11 mouse cellular contexts compared by ENCODE assay signal in genomic region chr5:140890050-140890449, GRCm38 (mm10). TPM values are rescaled to one million over a fixed set of nuclear protein-coding genes. Genes with fewer than 3 reads are reported as not detected.
DNase-seq lines count a peak whose midpoint lies in the region; ATAC-seq and TF ChIP-seq lines count a peak whose summit lies in the region.
"Had no signal": no experiment of that assay in that cellular context is flagged by ENCODE, and none has a peak within 500 bp of the region (broad histone marks: within the 10 kb centered on the region; RNA-seq: fewer than 3 reads in every experiment).

No protein-coding gene starts in this region.

- WGBS in heart, embryonic 13.5 days: 47% methylated on average over 14 of the region's 14 CpGs
- 88% methylated on average over 14 of the region's 14 CpGs for WGBS in forebrain, embryonic 10.5 days

- peak overlapping the region; percentile 50 for H3K27ac ChIP-seq in heart, embryonic 13.5 days (replicated peaks)
- no peak overlapping the region for H3K27ac ChIP-seq in forebrain, embryonic 10.5 days

- H3K36me3 ChIP-seq in E14TG2a.4 (ENCODE audit: insufficient read depth, low read length): no peaks in the 10 kb centered on the region
- no peaks in the 10 kb centered on the region for H3K36me3 ChIP-seq in heart, embryonic 13.5 days
- no peaks in the 10 kb centered on the region for H3K36me3 ChIP-seq in forebrain, embryonic 10.5 days (replicated peaks)
- H3K36me3 ChIP-seq: G1E; midbrain, embryonic 12.5 days had no signal

- H3K27me3 ChIP-seq in E14TG2a.4 (ENCODE audit: insufficient read depth, low read length): peaks cover 55% of the 10 kb centered on the region
- peaks cover 20% of the 10 kb centered on the region for H3K27me3 ChIP-seq in heart, embryonic 13.5 days (replicated peaks)
- no peaks in the 10 kb centered on the region for H3K27me3 ChIP-seq in forebrain, embryonic 10.5 days (ENCODE audit: poor library complexity, severe bottlenecking)

- peaks cover 7% of the 10 kb centered on the region; the same call in 1 of the 2 replicates for H3K9me3 ChIP-seq in E14TG2a.4 (ENCODE audit: low read length)
- H3K9me3 ChIP-seq in heart, embryonic 13.5 days: no peaks in the 10 kb centered on the region
- H3K9me3 ChIP-seq in forebrain, embryonic 10.5 days: no peaks in the 10 kb centered on the region
- H3K9me3 ChIP-seq: midbrain, embryonic 12.5 days had no signal

- H3K4me1 ChIP-seq in E14TG2a.4 (replicated peaks; ENCODE audit: low read depth, low read length): peaks cover 35% of the 10 kb centered on the region
- peaks cover 35% of the 10 kb centered on the region for H3K4me1 ChIP-seq in heart, embryonic 13.5 days
- no peaks in the 10 kb centered on the region for H3K4me1 ChIP-seq in forebrain, embryonic 10.5 days

- H3K4me2 ChIP-seq in heart, embryonic 13.5 days: peak overlapping the region; percentile 56
- H3K4me2 ChIP-seq: midbrain, embryonic 12.5 days had no signal

- 0 out of 2 replicates have a peak, but pooled peaks have one; percentile 16 for ATAC-seq in heart, embryonic 13.5 days (ENCODE audit: extremely low read depth, insufficient number of reproducible peaks, low FRiP score, low TSS enrichment)
- ATAC-seq in inflammation-experienced regulatory T-cells, adult 6 months: no peak

- H3K9ac ChIP-seq in heart, embryonic 13.5 days: peak overlapping the region; percentile 53
- H3K9ac ChIP-seq: midbrain, embryonic 12.5 days had no signal

- no peak for TF ChIP-seq CTCF in E14TG2a.4 (conservative IDR thresholded peaks at IDR 0.05; ENCODE audit: low read length)

- H3K4me3 ChIP-seq in E14TG2a.4 (replicated peaks; ENCODE audit: low read length): peak overlapping the region; percentile 46; the same call in 1 of the 2 replicates
- H3K4me3 ChIP-seq in heart, embryonic 13.5 days: no peak overlapping the region
- H3K4me3 ChIP-seq in forebrain, embryonic 10.5 days: no peak overlapping the region
- H3K4me3 ChIP-seq: erythroblast, embryonic 14.5 days; midbrain, embryonic 12.5 days had no signal

- DNase-seq in heart, adult 18-20 months: peak; percentile 35 to 59
- no peak for DNase-seq in heart, adult 8-10 months (ENCODE audit: low spot score)
- DNase-seq in lung, adult 18-20 months: peak; percentile 40 to 54
- no peak for DNase-seq in forebrain, embryonic 10.5 days (ENCODE audit: extremely low spot score, low spot score)
- no peak for DNase-seq in layer of hippocampus, adult 8-10 months (ENCODE audit: low spot score in 2 of 2)

RNA-seq across cellular contexts. Expression of gene Gna12, which starts 59.8 kb away (rescaled TPM):
- total RNA-seq in heart, adult 18-20 months (2021): 100 to 1,000 TPM; 126 to 130 TPM
- total RNA-seq in heart, adult 8-10 months (2022): 100 to 1,000 TPM; 124 to 170 (median 134) TPM
- 9.4 and 10.9 TPM in 2 replicates for polyA plus RNA-seq in heart, embryonic 13.5 days (2015; fragmentation: Nextera tagmentation; extraction: Ambion mirVana)
- polyA plus RNA-seq in inflammation-experienced regulatory T-cells, adult 6 months (2017; shearing (Covaris generic)): 1 to 10 TPM; 2.1 to 6.0 (median 5.9) TPM
- polyA plus RNA-seq in forebrain, embryonic 10.5 days (2016; fragmentation: Nextera tagmentation; extraction: Ambion mirVana): 6.1 and 7.6 TPM in 2 replicates
- total RNA-seq in layer of hippocampus, adult 8-10 months (2022): 100 to 1,000 TPM in 1 of 4 experiments, 10 to 100 TPM in 3; 84.5 to 102 (median 90.0) TPM

Comparison
In these comparisons a context has a peak if more than half of its experiments do, and no peak if none do; other contexts are left out.
1. DNase-seq: peak in heart, adult 18-20 months (2 of 2) and lung, adult 18-20 months (2 of 2); none in heart, adult 8-10 months (single experiment), forebrain, embryonic 10.5 days (single experiment) and layer of hippocampus, adult 8-10 months (0 of 2).